Mouse (Mus musculus): ENCODE measurements around the gene Galnt12.

The Galnt12 gene

GRCm38 (mm10) chr4:47150806-47151205 lies 59.1 kb downstream of the Galnt12 start:
- no peak for DNase-seq (ENCODE audit: low spot score in 2 of 2)

DNA sequence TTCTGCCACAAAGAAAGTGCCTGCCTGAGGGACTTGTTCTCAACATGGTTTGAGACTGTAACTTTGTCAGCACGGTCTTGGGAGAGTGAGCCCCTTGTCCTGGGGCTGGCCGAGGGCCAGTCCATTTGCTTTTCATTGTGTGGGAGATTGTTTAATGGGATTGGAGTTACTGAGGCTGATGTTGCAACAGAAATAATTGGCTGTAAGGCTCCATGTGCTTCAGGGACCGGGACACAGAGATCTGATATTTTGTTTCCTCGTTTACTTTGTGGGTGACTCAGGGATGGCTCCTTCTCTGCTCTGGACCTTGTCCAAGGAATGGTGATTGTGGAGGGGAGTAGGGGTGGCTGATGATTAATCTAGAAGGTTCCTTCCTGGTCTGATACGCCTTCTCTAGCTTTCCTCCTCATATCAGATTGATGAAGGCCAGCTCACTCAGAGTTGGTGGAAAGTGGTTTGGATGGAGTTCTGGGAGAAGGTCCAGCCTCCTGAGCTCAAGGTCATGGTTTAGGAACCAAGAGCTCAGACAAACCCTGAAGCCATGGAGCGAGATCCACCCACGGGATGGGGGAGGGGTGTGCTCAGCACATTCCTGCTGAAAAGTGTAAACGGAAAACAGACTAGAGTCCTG lies 60.0 kb downstream of the Galnt12 start:
- DNase-seq (ENCODE audit: low spot score in 2 of 2) = no peak

DNA sequence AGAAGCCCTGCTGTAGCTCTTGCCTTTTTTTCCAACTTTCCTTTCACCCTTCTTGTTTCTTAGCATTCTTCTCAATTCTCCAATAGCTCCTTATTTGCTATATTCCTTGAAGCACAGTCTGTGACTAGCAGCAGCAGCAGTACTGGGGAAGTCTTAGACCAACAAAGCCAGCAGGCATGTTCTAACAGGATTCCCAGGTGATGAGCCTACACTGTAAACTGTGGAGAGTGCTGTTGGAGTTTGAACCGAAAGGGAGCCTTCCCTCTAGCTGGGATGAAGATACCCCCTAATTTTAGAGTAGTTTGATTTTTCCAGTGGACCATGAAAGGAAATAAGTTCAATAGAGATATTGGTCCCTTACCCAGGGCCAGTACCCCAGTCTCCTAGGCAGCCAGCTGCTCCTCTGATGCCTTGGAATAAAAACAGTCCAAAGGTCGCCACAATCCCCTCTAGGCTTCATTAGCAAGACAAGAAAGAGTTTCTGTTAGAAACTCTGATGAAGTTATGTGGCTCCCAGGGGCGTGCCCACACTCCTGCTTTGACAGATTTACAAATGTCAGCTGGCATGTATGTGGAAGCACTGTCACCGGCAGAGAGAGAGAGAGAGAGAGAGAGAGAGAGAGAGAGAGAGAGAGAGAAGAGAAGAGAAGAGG lies 69.5 kb downstream of the Galnt12 start:
- no peak for DNase-seq (ENCODE audit: low spot score in 2 of 2)

DNA sequence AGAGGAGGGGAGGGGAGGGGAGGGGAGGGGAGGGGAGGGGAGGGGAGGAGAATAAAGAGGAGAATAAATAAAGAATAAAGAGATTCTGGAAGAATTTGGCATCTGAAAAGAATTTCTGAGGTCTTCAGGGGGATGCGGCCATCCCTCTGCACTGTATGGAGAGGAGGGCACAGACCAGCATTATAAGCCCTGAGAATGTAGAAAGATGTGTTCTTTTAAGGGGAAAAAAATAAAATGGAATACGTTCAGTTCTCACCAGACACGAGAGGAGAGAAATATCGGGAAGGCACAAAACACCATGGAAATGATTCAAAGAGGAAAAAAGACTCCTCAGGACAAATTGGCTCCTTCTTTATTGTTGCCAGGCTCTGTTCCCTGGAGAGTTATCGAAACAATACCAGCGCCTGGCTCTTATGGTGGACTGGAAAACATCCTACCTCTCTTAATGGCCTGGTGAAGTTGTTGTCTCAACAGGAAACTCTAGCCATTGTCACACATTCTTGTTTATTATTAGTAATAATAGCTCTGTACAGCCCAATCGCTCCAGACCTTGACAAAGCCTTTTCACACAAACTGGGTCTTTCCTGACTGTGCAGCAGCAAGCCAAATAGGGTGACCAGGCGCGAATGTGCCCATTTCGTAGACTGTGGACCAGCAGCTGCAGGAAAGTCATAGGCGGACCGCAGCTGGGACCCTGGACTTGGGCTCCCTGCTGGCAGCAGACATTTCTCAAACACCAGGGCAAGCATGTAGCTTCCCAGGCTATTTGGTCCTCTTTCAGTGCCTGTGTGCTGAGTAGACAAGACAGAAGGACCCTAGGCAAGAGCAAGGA lies 70.3 kb downstream of the Galnt12 start:
- no peak for DNase-seq (ENCODE audit: low spot score in 2 of 2)

- DNase-seq (ENCODE audit: low spot score in 2 of 2) = no peak
These were observed 80.6 kb downstream of the Galnt12 start for GRCm38 (mm10) chr4:47172314-47172713.

Data from spleen, postnatal 10 days (tissue).